Mouse (Mus musculus): ENCODE data around the gene Arxes1. TPM values are rescaled to one million over a fixed set of nuclear protein-coding genes. Genes with fewer than 3 reads are reported as not detected.
A peak's percentile ranks its signal among the peaks of the same experiment; 100 is the strongest.

Gene Arxes1
- polyA plus RNA-seq, 1 experiment from 2014 or later, result 24.6 TPM

GRCm38 (mm10) chrX:136007199-136007843 is 25.8 kb upstream of the Arxes1 start:
- no peak overlapping the region for H3K9ac ChIP-seq (ENCODE audit: low read depth, low read length)
- H3K36me3 ChIP-seq (ENCODE audit: insufficient read depth, low read length), result no peaks in the 10 kb centered on the region
- H3K4me3 ChIP-seq (replicated peaks; ENCODE audit: low read depth, low read length), result no peak overlapping the region
- no peaks in the 10 kb centered on the region for H3K27me3 ChIP-seq (ENCODE audit: insufficient read depth, low read length)
- ATAC-seq (replicated peaks; ENCODE audit: low FRiP score, low read depth) (no peak), DNase-seq (ENCODE audit: low spot score) (no peak)
- no peak overlapping the region for H3K4me2 ChIP-seq (ENCODE audit: low read length)
- H3K9me3 ChIP-seq (replicated peaks; ENCODE audit: low read length), result no peaks in the 10 kb centered on the region
- H3K27ac ChIP-seq, result no peak overlapping the region
- H3K4me1 ChIP-seq (replicated peaks; ENCODE audit: insufficient read depth, low read length), result no peaks in the 10 kb centered on the region
- TF ChIP-seq CTCF (IDR thresholded peaks at IDR 0.05; ENCODE audit: low read depth), result no peak
- WGBS, result 53% methylated on average over 5 of the region's 5 CpGs

DNA sequence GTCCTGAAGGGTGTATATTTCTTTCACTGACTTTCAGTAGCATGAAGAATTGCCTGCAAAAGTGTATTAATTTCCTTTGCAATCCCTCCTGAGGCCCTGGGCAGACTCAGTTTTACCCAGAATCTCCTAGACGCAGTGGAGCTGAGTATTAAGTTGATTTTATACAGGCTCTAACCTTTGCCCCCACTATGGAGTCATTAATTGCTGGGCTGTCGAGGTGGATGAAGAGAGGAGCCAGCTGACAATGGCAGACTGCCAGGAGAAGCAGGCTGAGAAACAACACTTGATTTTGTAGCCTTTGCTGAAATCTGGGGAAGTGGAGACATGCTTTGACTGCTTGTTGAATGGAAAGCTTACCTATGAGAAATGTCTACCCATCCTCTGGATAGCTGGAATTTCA is 18.8 kb upstream of the Arxes1 start:
- TF ChIP-seq CTCF (IDR thresholded peaks at IDR 0.05; ENCODE audit: low read depth), result no peak
- DNase-seq (ENCODE audit: low spot score) (peak; percentile 59), ATAC-seq (replicated peaks; ENCODE audit: low FRiP score, low read depth) (no peak; the same call in 1 of the 2 replicates)
- Histone ChIP-seq H3K9ac (ENCODE audit: low read depth, low read length) (no peak overlapping the region), H3K27ac (no peak overlapping the region), H3K4me3 (replicated peaks; ENCODE audit: low read depth, low read length) (no peak overlapping the region), H3K9me3 (replicated peaks; ENCODE audit: low read length) (no peaks in the 10 kb centered on the region), H3K27me3 (ENCODE audit: insufficient read depth, low read length) (no peaks in the 10 kb centered on the region), H3K4me2 (ENCODE audit: low read length) (no peak overlapping the region), H3K4me1 (replicated peaks; ENCODE audit: insufficient read depth, low read length) (no peaks in the 10 kb centered on the region), H3K36me3 (ENCODE audit: insufficient read depth, low read length) (no peaks in the 10 kb centered on the region)
- WGBS, result 15% methylated on average over 2 of the region's 2 CpGs

DNA sequence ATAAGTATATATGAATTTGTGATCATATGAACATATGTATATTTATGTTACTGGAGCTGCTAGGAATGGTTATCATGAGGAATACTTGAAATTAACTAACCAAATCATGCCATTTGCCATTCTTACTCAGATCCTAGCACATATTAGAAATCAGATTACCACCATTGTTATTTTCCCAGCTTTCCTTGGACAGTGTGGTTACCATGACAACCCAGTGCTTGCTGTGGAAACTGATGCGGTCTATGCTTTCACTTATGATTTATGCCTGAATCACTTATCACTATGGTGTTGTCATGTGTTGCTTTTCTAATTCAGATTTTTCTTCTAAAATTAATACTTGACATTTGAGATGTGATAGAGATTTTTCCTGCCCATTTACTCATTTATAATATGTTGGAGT is 2.8 kb upstream of the Arxes1 start:
- H3K27ac ChIP-seq, result no peak overlapping the region
- no peaks in the 10 kb centered on the region for H3K9me3 ChIP-seq (replicated peaks; ENCODE audit: low read length)
- no peak for ATAC-seq (replicated peaks; ENCODE audit: low FRiP score, low read depth)
- no peak overlapping the region for H3K9ac ChIP-seq (ENCODE audit: low read depth, low read length)
- H3K4me3 ChIP-seq (replicated peaks; ENCODE audit: low read depth, low read length), result no peak overlapping the region
- H3K36me3 ChIP-seq (ENCODE audit: insufficient read depth, low read length), result no peaks in the 10 kb centered on the region
- DNase-seq (ENCODE audit: low spot score), result no peak
- TF ChIP-seq CTCF (IDR thresholded peaks at IDR 0.05; ENCODE audit: low read depth), result no peak
- no peaks in the 10 kb centered on the region for H3K27me3 ChIP-seq (ENCODE audit: insufficient read depth, low read length)
- H3K4me2 ChIP-seq (ENCODE audit: low read length), result no peak overlapping the region
- 62% methylated on average over 1 of the region's 1 CpGs for WGBS
- no peaks in the 10 kb centered on the region for H3K4me1 ChIP-seq (replicated peaks; ENCODE audit: insufficient read depth, low read length)

- ATAC-seq (replicated peaks; ENCODE audit: low FRiP score, low read depth), result no peak
- H3K4me3 ChIP-seq (replicated peaks; ENCODE audit: low read depth, low read length), result no peak overlapping the region
- TF ChIP-seq CTCF (IDR thresholded peaks at IDR 0.05; ENCODE audit: low read depth), result no peak
- H3K36me3 ChIP-seq (ENCODE audit: insufficient read depth, low read length), result no peaks in the 10 kb centered on the region
- WGBS, result 92% methylated on average over 1 of the region's 1 CpGs
- no peak overlapping the region for H3K9ac ChIP-seq (ENCODE audit: low read depth, low read length)
- H3K9me3 ChIP-seq (replicated peaks; ENCODE audit: low read length), result no peaks in the 10 kb centered on the region
- H3K27ac ChIP-seq, result no peak overlapping the region
- no peaks in the 10 kb centered on the region for H3K4me1 ChIP-seq (replicated peaks; ENCODE audit: insufficient read depth, low read length)
- no peaks in the 10 kb centered on the region for H3K27me3 ChIP-seq (ENCODE audit: insufficient read depth, low read length)
- DNase-seq (ENCODE audit: low spot score), result no peak
- H3K4me2 ChIP-seq (ENCODE audit: low read length), result no peak overlapping the region
Measured at GRCm38 (mm10) chrX:136043726-136044125, 10.6 kb downstream of the Arxes1 start.

GRCm38 (mm10) chrX:136047528-136047927 is 14.4 kb downstream of the Arxes1 start:
- Histone ChIP-seq H3K4me3 (replicated peaks; ENCODE audit: low read depth, low read length) (no peak overlapping the region), H3K9me3 (replicated peaks; ENCODE audit: low read length) (no peaks in the 10 kb centered on the region), H3K4me1 (replicated peaks; ENCODE audit: insufficient read depth, low read length) (no peaks in the 10 kb centered on the region), H3K27ac (no peak overlapping the region), H3K4me2 (ENCODE audit: low read length) (no peak overlapping the region), H3K9ac (ENCODE audit: low read depth, low read length) (no peak overlapping the region), H3K27me3 (ENCODE audit: insufficient read depth, low read length) (no peaks in the 10 kb centered on the region), H3K36me3 (ENCODE audit: insufficient read depth, low read length) (no peaks in the 10 kb centered on the region)
- DNase-seq (ENCODE audit: low spot score), result peak; percentile 81
- ATAC-seq (replicated peaks; ENCODE audit: low FRiP score, low read depth), result 0 out of 2 replicates have a peak, but pooled peaks have one; percentile 59
- WGBS, result 18% methylated on average over 5 of the region's 5 CpGs
- peak; percentile 81 for TF ChIP-seq CTCF (IDR thresholded peaks at IDR 0.05; ENCODE audit: low read depth)

- 74% methylated on average over 2 of the region's 2 CpGs for WGBS
- no peak for DNase-seq (ENCODE audit: low spot score)
- no peak overlapping the region for H3K4me2 ChIP-seq (ENCODE audit: low read length)
- no peaks in the 10 kb centered on the region for H3K9me3 ChIP-seq (replicated peaks; ENCODE audit: low read length)
- H3K4me3 ChIP-seq (replicated peaks; ENCODE audit: low read depth, low read length), result no peak overlapping the region
- no peaks in the 10 kb centered on the region for H3K4me1 ChIP-seq (replicated peaks; ENCODE audit: insufficient read depth, low read length)
- no peak for ATAC-seq (replicated peaks; ENCODE audit: low FRiP score, low read depth)
- no peaks in the 10 kb centered on the region for H3K36me3 ChIP-seq (ENCODE audit: insufficient read depth, low read length)
- no peak for TF ChIP-seq CTCF (IDR thresholded peaks at IDR 0.05; ENCODE audit: low read depth)
- no peaks in the 10 kb centered on the region for H3K27me3 ChIP-seq (ENCODE audit: insufficient read depth, low read length)
- H3K27ac ChIP-seq, result no peak overlapping the region
- no peak overlapping the region for H3K9ac ChIP-seq (ENCODE audit: low read depth, low read length)
Measured at GRCm38 (mm10) chrX:136051219-136051618, 18.1 kb downstream of the Arxes1 start.

DNA sequence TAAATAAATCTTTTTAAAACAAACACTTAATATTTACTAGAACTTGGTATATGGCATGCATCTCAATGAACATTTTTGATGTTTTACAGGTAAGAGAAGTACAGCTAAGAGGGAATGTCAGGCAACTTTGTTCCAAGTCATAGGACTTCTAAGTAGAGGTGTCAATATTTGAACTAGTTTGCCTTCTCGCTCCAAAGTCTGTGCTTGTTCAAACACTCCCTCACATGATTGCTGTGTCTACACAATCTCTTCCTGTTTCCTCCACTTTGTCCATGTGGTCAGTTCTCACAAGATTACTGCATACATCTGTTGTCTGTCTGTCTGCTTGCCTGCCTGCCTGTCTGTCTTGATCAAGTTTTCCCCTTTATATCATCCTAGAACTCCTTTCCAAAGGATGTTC is 27.5 kb downstream of the Arxes1 start:
- no peaks in the 10 kb centered on the region for H3K9me3 ChIP-seq (replicated peaks; ENCODE audit: low read length)
- DNase-seq (ENCODE audit: low spot score), result no peak
- H3K4me1 ChIP-seq (replicated peaks; ENCODE audit: insufficient read depth, low read length), result no peaks in the 10 kb centered on the region
- ATAC-seq (replicated peaks; ENCODE audit: low FRiP score, low read depth), result no peak
- H3K4me3 ChIP-seq (replicated peaks; ENCODE audit: low read depth, low read length), result no peak overlapping the region
- H3K4me2 ChIP-seq (ENCODE audit: low read length), result no peak overlapping the region
- TF ChIP-seq CTCF (IDR thresholded peaks at IDR 0.05; ENCODE audit: low read depth), result no peak
- no peak overlapping the region for H3K27ac ChIP-seq
- H3K36me3 ChIP-seq (ENCODE audit: insufficient read depth, low read length), result no peaks in the 10 kb centered on the region
- H3K9ac ChIP-seq (ENCODE audit: low read depth, low read length), result no peak overlapping the region
- WGBS, result 74% methylated on average over 1 of the region's 1 CpGs
- no peaks in the 10 kb centered on the region for H3K27me3 ChIP-seq (ENCODE audit: insufficient read depth, low read length)
